Mouse (Mus musculus) embryonic fibroblast, embryonic 13.5 days (primary cell): ENCODE data around the gene Lrrc8e.

ENCODE experiments used
- CTCF ChIP-seq: IDR thresholded peaks from 2 replicates; pipeline ENCODE4 v1.5.1; 2011; ENCODE audit warnings: mild to moderate bottlenecking, control low read depth, low read length, moderate library complexity, borderline replicate concordance; ENCODE audit not compliant: insufficient read depth
- POLR2A ChIP-seq: IDR thresholded peaks from 2 replicates; pipeline ENCODE4 v1.6.1; 2011; ENCODE audit warnings: low read depth, mild to moderate bottlenecking, control low read depth, low read length, moderate library complexity

DNA sequence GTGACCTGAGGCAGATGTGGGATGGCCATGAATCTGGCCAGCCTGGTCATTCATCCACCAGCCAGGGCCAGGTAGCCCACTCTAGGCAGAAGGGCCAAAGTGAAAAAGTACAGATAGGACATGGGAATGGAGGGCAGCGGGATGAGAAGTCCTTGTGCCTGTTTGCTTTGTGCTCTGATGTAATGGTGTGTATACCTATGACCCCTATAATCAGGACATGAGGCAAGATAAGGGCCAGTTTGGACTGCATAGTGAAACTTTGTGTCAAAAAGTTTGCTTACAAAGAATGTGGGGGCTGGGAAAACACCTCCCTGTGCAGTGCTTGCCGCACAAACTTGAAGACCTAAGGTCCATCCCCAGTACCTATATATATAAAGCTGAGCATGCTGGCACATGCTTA lies 40.5 kb upstream of the Lrrc8e start:
- TF ChIP-seq POLR2A (no peak), CTCF (no peak)
